Mouse (Mus musculus) MEL (cell line): ENCODE measurements around the gene Eif4h. TPM values are rescaled to one million over a fixed set of nuclear protein-coding genes. Genes with fewer than 3 reads are reported as not detected.
A peak's percentile ranks its signal among the peaks of the same experiment; 100 is the strongest.

ENCODE experiments used
- DNase-seq: peaks from one replicate; pipeline ENCODE4 v3.0.0; 2011; ENCODE audit warnings: low read depth, low spot score
- H3K27ac ChIP-seq: 2 replicates; pipeline ENCODE4 v1.5.1; 2012; ENCODE audit warnings: low read depth, mild to moderate bottlenecking, control low read depth, low read length, moderate library complexity; ENCODE audit not compliant: control insufficient read depth
- H3K27me3 ChIP-seq, 2 experiments: fragments of 150-350 bp in 1 of 2; sonication (generic) in 1 of 2; 2 replicates each; pipeline ENCODE4 v1.6.1; 2012; ENCODE audit warnings: low read length in 2 of 2, mild to moderate bottlenecking in 2 of 2, improper control_type of control experiment in 1 of 2, moderate library complexity in 1 of 2; ENCODE audit not compliant: insufficient read depth in 2 of 2, control insufficient read depth in 1 of 2
- H3K36me3 ChIP-seq, 2 experiments: 2 replicates each; pipeline ENCODE4 v1.6.1; 2012 to 2014; ENCODE audit warnings: low read length in 2 of 2, improper control_type of control experiment in 1 of 2, inconsistent platforms in 1 of 2, mild to moderate bottlenecking in 1 of 2; ENCODE audit not compliant: insufficient read depth in 2 of 2, control insufficient read depth in 1 of 2
- H3K4me1 ChIP-seq, 2 experiments: fragments of 150-350 bp in 1 of 2; sonication (generic) in 1 of 2; 2 replicates each; pipeline ENCODE4 v1.6.1; 2012; ENCODE audit warnings: low read length in 2 of 2, improper control_type of control experiment in 1 of 2, mild to moderate bottlenecking in 1 of 2; ENCODE audit not compliant: insufficient read depth in 2 of 2, control insufficient read depth in 1 of 2
- H3K4me3 ChIP-seq, 2 experiments: fragments of 150-350 bp in 1 of 2; sonication (generic) in 1 of 2; 2 replicates each; pipeline ENCODE4 v1.5.1; 2012; ENCODE audit warnings: low read depth in 2 of 2, low read length in 2 of 2, mild to moderate bottlenecking in 2 of 2, moderate library complexity in 2 of 2, control low read depth in 1 of 2, improper control_type of control experiment in 1 of 2; ENCODE audit not compliant: control insufficient read depth in 1 of 2, insufficient read depth in 1 of 2
- H3K79me2 ChIP-seq: 2 replicates; pipeline ENCODE4 v1.6.1; 2012; ENCODE audit warnings: mild to moderate bottlenecking, low read length, moderate library complexity; ENCODE audit not compliant: control insufficient read depth, poor library complexity, insufficient read depth
- H3K9ac ChIP-seq: 2 replicates; pipeline ENCODE4 v1.6.1; 2012; ENCODE audit warnings: low read depth, mild to moderate bottlenecking, control low read depth, low read length, moderate library complexity; ENCODE audit not compliant: control insufficient read depth, poor library complexity, severe bottlenecking
- H3K9me3 ChIP-seq: fragments of 150-350 bp; sonication (generic); replicated peaks from 2 replicates; pipeline ENCODE4 v1.6.1; 2012; ENCODE audit warnings: mild to moderate bottlenecking, low read length, improper control_type of control experiment, moderate library complexity; ENCODE audit not compliant: insufficient read depth
- BHLHE40 ChIP-seq: IDR thresholded peaks from 2 replicates; pipeline ENCODE4 v1.6.1; 2012; ENCODE audit warnings: low read depth, mild to moderate bottlenecking, inconsistent platforms, low read length, improper control_type of control experiment, borderline replicate concordance
- CHD1 ChIP-seq: IDR thresholded peaks from 2 replicates; pipeline ENCODE4 v1.6.1; 2012; ENCODE audit warnings: low read depth, mild to moderate bottlenecking, inconsistent platforms, low read length, improper control_type of control experiment
- CHD2 ChIP-seq: IDR thresholded peaks from 2 replicates; pipeline ENCODE4 v1.6.1; 2011; ENCODE audit warnings: low read length, improper control_type of control experiment
- CTCF ChIP-seq, 3 experiments: IDR thresholded peaks in 2 of 3; conservative IDR thresholded peaks in 1 of 3; 2 replicates each; pipeline ENCODE4 v1.5.1; 2011 to 2012; ENCODE audit warnings: low read length in 3 of 3, low read depth in 2 of 3, mild to moderate bottlenecking in 2 of 3, improper control_type of control experiment in 1 of 3, inconsistent platforms in 1 of 3, mixed read lengths in 1 of 3, moderate library complexity in 1 of 3; ENCODE audit not compliant: control insufficient read depth in 1 of 3, insufficient read depth in 1 of 3, poor library complexity in 1 of 3, severe bottlenecking in 1 of 3
- ELF1 ChIP-seq: IDR thresholded peaks from 2 replicates; pipeline ENCODE4 v1.6.1; 2014; ENCODE audit warnings: low read depth, mild to moderate bottlenecking, inconsistent platforms, low read length, improper control_type of control experiment, moderate library complexity
- EP300 ChIP-seq, 2 experiments: IDR thresholded peaks; 2 replicates each; pipeline ENCODE4 v1.6.1; 2011; ENCODE audit warnings: improper control_type of control experiment in 2 of 2, low read length in 2 of 2, low read depth in 1 of 2, mild to moderate bottlenecking in 1 of 2
- KAT2A ChIP-seq: conservative IDR thresholded peaks from 2 replicates; pipeline ENCODE4 v1.6.1; 2012; ENCODE audit warnings: low read depth, low read length, improper control_type of control experiment, inconsistent platforms
- POLR2AphosphoS2 ChIP-seq: IDR thresholded peaks from 2 replicates; pipeline ENCODE4 v1.6.1; 2011; ENCODE audit warnings: low read length, improper control_type of control experiment
- RAD21 ChIP-seq: IDR thresholded peaks from 2 replicates; pipeline ENCODE4 v1.6.1; 2011; ENCODE audit warnings: mild to moderate bottlenecking, low read depth, low read length, improper control_type of control experiment
- SMC3 ChIP-seq: IDR thresholded peaks from 2 replicates; pipeline ENCODE4 v1.6.1; 2011; ENCODE audit warnings: low read depth, low read length, improper control_type of control experiment
- TBP ChIP-seq: IDR thresholded peaks from 2 replicates; pipeline ENCODE4 v1.8.0; 2011; ENCODE audit warnings: low read depth, low read length, improper control_type of control experiment
- TCF12 ChIP-seq: IDR thresholded peaks from 2 replicates; pipeline ENCODE4 v1.6.1; 2014; ENCODE audit warnings: low read depth, mild to moderate bottlenecking, inconsistent platforms, low read length, improper control_type of control experiment, moderate library complexity
- USF2 ChIP-seq, 2 experiments: IDR thresholded peaks; 2 replicates each; pipeline ENCODE4 v1.6.1; 2011 to 2012; ENCODE audit warnings: improper control_type of control experiment in 2 of 2, low read length in 2 of 2, borderline replicate concordance in 1 of 2, inconsistent platforms in 1 of 2, low read depth in 1 of 2, mild to moderate bottlenecking in 1 of 2; ENCODE audit not compliant: insufficient read depth in 1 of 2
- ZKSCAN1 ChIP-seq: IDR thresholded peaks from 2 replicates; pipeline ENCODE4 v1.6.1; 2012; ENCODE audit warnings: low read depth, mild to moderate bottlenecking, inconsistent platforms, low read length, improper control_type of control experiment, moderate library complexity
- ZMIZ1 ChIP-seq: IDR thresholded peaks from 2 replicates; pipeline ENCODE4 v1.6.1; 2012; ENCODE audit warnings: low read depth, mild to moderate bottlenecking, inconsistent platforms, low read length, improper control_type of control experiment, moderate library complexity
- ZNF384 ChIP-seq: IDR thresholded peaks from 2 replicates; pipeline ENCODE4 v1.6.1; 2012; ENCODE audit warnings: low read depth, mild to moderate bottlenecking, inconsistent platforms, low read length, improper control_type of control experiment
- polyA plus RNA-seq, 2 experiments: library from polyadenylated mRNA; stranded (reverse) in 1 of 2; unstranded in 1 of 2; fragments of >175 nt in 1 of 2; fragments of >200 nt in 1 of 2; gene quantifications; 2 replicates each; pipeline versions ENCODE4 v1.2.1 to v1.2.4; 2012; ENCODE audit warnings: low replicate concordance in 2 of 2, low read depth in 1 of 2; ENCODE audit not compliant: insufficient read length in 2 of 2, insufficient read depth in 1 of 2, missing spikeins in 1 of 2
- total RNA-seq: library from RNA; depleted of rRNA; stranded (reverse); fragments of 300-350 nt; gene quantifications from 2 replicates; pipeline ENCODE4 v1.2.3, GENCODE M21; 2012

The Eif4h gene
- total and polyA plus RNA-seq, 3 experiments, result 167 to 515 (median 471) TPM

- Histone ChIP-seq H3K36me3 (peaks cover 0 to 11% of the 10 kb centered on the region in 2 experiments; a peak in 2 of 4 replicates), H3K4me3 (no peak overlapping the region)
- no peak for DNase-seq
- TF ChIP-seq CHD2 (no peak), ZNF384 (no peak), TCF12 (no peak), USF2 (IDR thresholded peaks at IDR 0.05; ENCODE audit: borderline replicate concordance in 1 of 2, insufficient read depth in 1 of 2, low read depth in 1 of 2, low read length in 2 of 2) (no peak), CHD1 (no peak), POLR2AphosphoS2 (no peak), KAT2A (no peak), TBP (no peak), CTCF (IDR thresholded peaks at IDR 0.05 in 2 of 3, conservative IDR thresholded peaks at IDR 0.05 in 1 of 3; ENCODE audit: control insufficient read depth in 1 of 3, insufficient read depth in 1 of 3, low read depth in 2 of 3, low read length in 3 of 3, poor library complexity in 1 of 3, severe bottlenecking in 1 of 3) (no peak), EP300 (IDR thresholded peaks at IDR 0.05; ENCODE audit: low read depth in 1 of 2, low read length in 2 of 2) (no peak), BHLHE40 (no peak), ELF1 (no peak), SMC3 (no peak)
- TF ChIP-seq, all 39 proteins: peak for 0
- Histone ChIP-seq H3K4me1 (no peaks in the 10 kb centered on the region), H3K9me3 (no peaks in the 10 kb centered on the region), H3K9ac (no peak overlapping the region), H3K27me3 (no peaks in the 10 kb centered on the region), H3K79me2 (no peaks in the 10 kb centered on the region), H3K27ac (no peak overlapping the region)
Observed at GRCm38 (mm10) chr5:134621099-134621640, 18.1 kb downstream of the Eif4h start.

- Histone ChIP-seq H3K4me1 (no peaks in the 10 kb centered on the region; a peak in 1 of 4 replicates), H3K27me3 (no peaks in the 10 kb centered on the region), H3K9ac (no peak overlapping the region), H3K36me3 (peaks cover 0 to 6% of the 10 kb centered on the region in 2 experiments; a peak in 2 of 4 replicates), H3K9me3 (no peaks in the 10 kb centered on the region), H3K4me3 (no peak overlapping the region), H3K27ac (no peak overlapping the region), H3K79me2 (no peaks in the 10 kb centered on the region)
- no peak for DNase-seq
- TF ChIP-seq ZMIZ1 (no peak), KAT2A (no peak)
Observed at GRCm38 (mm10) chr5:134620457-134620856, 18.8 kb downstream of the Eif4h start.

- H3K79me2 ChIP-seq, result no peaks in the 10 kb centered on the region
- H3K27ac ChIP-seq, result no peak overlapping the region
- DNase-seq, result peak; percentile 56
- H3K9me3 ChIP-seq, result no peaks in the 10 kb centered on the region
- no peaks in the 10 kb centered on the region; a peak in 1 of 4 replicates for H3K4me1 ChIP-seq
- H3K36me3 ChIP-seq, result peaks cover 0 to 3% of the 10 kb centered on the region in 2 experiments; a peak in 1 of 4 replicates
- H3K27me3 ChIP-seq, result no peaks in the 10 kb centered on the region
- no peak overlapping the region for H3K4me3 ChIP-seq
- TF ChIP-seq CTCF (IDR thresholded peaks at IDR 0.05 in 2 of 3, conservative IDR thresholded peaks at IDR 0.05 in 1 of 3; ENCODE audit: control insufficient read depth in 1 of 3, insufficient read depth in 1 of 3, low read depth in 2 of 3, low read length in 3 of 3, poor library complexity in 1 of 3, severe bottlenecking in 1 of 3), result peak; percentile 76 to 91 (median 86)
- TF ChIP-seq SMC3, result peak; percentile 70
- TF ChIP-seq RAD21, result peak; percentile 68
- TF ChIP-seq ZKSCAN1, result no peak
- H3K9ac ChIP-seq, result no peak overlapping the region
Observed at GRCm38 (mm10) chr5:134617071-134617470, 22.2 kb downstream of the Eif4h start.
